Mouse (Mus musculus) spleen, postnatal 36 days (tissue): Measurements from ENCODE around the gene Gabrg3.

Source experiments
- DNase-seq, 2 experiments: peaks; one replicate each; pipeline ENCODE4 v3.0.0; 2022; ENCODE audit warnings: low spot score in 2 of 2, mixed read lengths in 1 of 2

Gabrg3 gene

DNA sequence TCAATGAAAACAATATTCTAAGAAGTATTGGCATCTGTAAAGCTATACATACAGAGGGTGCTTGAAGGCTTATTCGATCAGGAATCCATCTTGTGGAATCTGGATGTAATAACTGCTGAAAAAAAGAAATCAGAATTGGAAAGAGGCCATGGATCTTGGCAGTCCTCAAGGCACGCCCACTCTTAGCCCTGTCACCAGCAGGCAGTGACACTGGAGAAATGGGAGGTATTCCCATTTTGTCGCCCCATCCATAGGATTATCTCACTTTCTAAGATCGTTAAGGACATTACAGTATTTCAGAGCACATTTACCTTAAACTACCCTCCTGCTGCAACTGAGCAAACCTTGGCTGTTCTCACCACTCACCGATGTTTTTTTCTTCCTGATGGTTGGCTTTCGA, 657.8 kb downstream of the Gabrg3 start:
- no peak for DNase-seq
